Comparison of ENCODE assay signal across 7 mouse cellular contexts in genomic region chrX:134648031-134648692, GRCm38 (mm10). TPM values are rescaled to one million over a fixed set of nuclear protein-coding genes. Genes with fewer than 3 reads are reported as not detected.
A peak's percentile ranks its signal among the peaks of the same experiment; 100 is the strongest.
DNase-seq lines count a peak whose midpoint lies in the region; ATAC-seq and TF ChIP-seq lines count a peak whose summit lies in the region.

No protein-coding gene starts in this region.

- intact Hi-C loops in gastrocnemius, postnatal 36 days (cut with DNase I), result no loop called here
- intact Hi-C loops in left cerebral cortex, postnatal 25 days (cut with DNase I), result loop anchor here (5.0 kb wide), 1 partner anchor 69 kb away; the partner anchor contains the start of gene Armcx1

- TF ChIP-seq CTCF in small intestine, adult 2 months (IDR thresholded peaks at IDR 0.05; ENCODE audit: extremely low read depth, insufficient read length, insufficient replicate concordance, low read depth, low read length), result peak; percentile 46; the same call in 1 of the 2 replicates

- H3K27ac ChIP-seq in midbrain, embryonic 13.5 days, result no peak overlapping the region
- H3K27ac ChIP-seq in small intestine, adult 2 months (ENCODE audit: insufficient read depth, low read depth, low read length), result no peak overlapping the region

- no peak for TF ChIP-seq POLR2A in small intestine, adult 2 months (IDR thresholded peaks at IDR 0.05; ENCODE audit: low read depth, low read length)

- peak; percentile 60 to 61 for DNase-seq in adrenal gland, adult 18-20 months (ENCODE audit: low spot score in 2 of 2)
- DNase-seq in embryo, embryonic 10 days (ENCODE audit: low spot score), result peak; percentile 89
- DNase-seq in gastrocnemius, postnatal 36 days, result peak; percentile 16 to 56
- DNase-seq in kidney, adult 11 months, result peak; percentile 63
- peak; percentile 75 to 80 for DNase-seq in left cerebral cortex, postnatal 25 days (ENCODE audit: low spot score in 2 of 2)

- no peaks in the 10 kb centered on the region for H3K9me3 ChIP-seq in midbrain, embryonic 13.5 days

- H3K36me3 ChIP-seq in midbrain, embryonic 13.5 days, result no peaks in the 10 kb centered on the region
- H3K36me3 ChIP-seq in small intestine, adult 2 months (ENCODE audit: control insufficient read depth, insufficient read depth, low read length), result no peaks in the 10 kb centered on the region

- H3K4me3 ChIP-seq in midbrain, embryonic 13.5 days (replicated peaks), result no peak overlapping the region
- no peak overlapping the region for H3K4me3 ChIP-seq in small intestine, adult 2 months (ENCODE audit: low read depth, low read length)

- no peaks in the 10 kb centered on the region; the same call in 1 of the 2 replicates for H3K27me3 ChIP-seq in midbrain, embryonic 13.5 days
- no peaks in the 10 kb centered on the region for H3K27me3 ChIP-seq in small intestine, adult 2 months (ENCODE audit: control insufficient read depth, insufficient read depth, low read length)

- no peak overlapping the region for H3K4me2 ChIP-seq in midbrain, embryonic 13.5 days (replicated peaks)

- WGBS in midbrain, embryonic 13.5 days, result 25% methylated on average over 11 of the region's 11 CpGs
- WGBS in small intestine, adult 2 months, result 13% methylated on average over 11 of the region's 11 CpGs

- no peaks in the 10 kb centered on the region for H3K4me1 ChIP-seq in midbrain, embryonic 13.5 days (replicated peaks)
- H3K4me1 ChIP-seq in small intestine, adult 2 months (ENCODE audit: control insufficient read depth, insufficient read depth, insufficient read length, low read length), result no peaks in the 10 kb centered on the region

- peak; percentile 82 for ATAC-seq in midbrain, embryonic 13.5 days

- no peak overlapping the region for H3K9ac ChIP-seq in midbrain, embryonic 13.5 days (replicated peaks)

RNA-seq across cellular contexts. Expression of gene Armcx4, which starts 38.2 kb away (rescaled TPM):
- 10 to 100 TPM in 1 of 2 experiments, 1 to 10 TPM in 1; 6.6 to 12.5 TPM for total RNA-seq in adrenal gland, adult 18-20 months (2021)
- 10 to 100 TPM in 1 of 2 experiments, 1 to 10 TPM in 1; 8.3 to 13.3 TPM for total RNA-seq in gastrocnemius, postnatal 36 days (2021)
- 10 to 100 TPM; 37.7 to 39.5 TPM for total RNA-seq in left cerebral cortex, postnatal 25 days (2021)
- polyA plus RNA-seq in midbrain, embryonic 13.5 days (2015; fragmentation: Nextera tagmentation; extraction: Ambion mirVana), result 8.7 and 9.6 TPM in 2 replicates
- polyA plus RNA-seq in small intestine, adult 2 months (2012; rRNA removed), result 0.14 and 0.15 TPM in 2 replicates

RNA-seq across cellular contexts. Expression of gene Hnrnph2, which starts 47.2 kb away (rescaled TPM):
- 100 to 1,000 TPM; 114 to 120 TPM for total RNA-seq in adrenal gland, adult 18-20 months (2021)
- 10 to 100 TPM; 42.1 to 46.4 TPM for total RNA-seq in gastrocnemius, postnatal 36 days (2021)
- total RNA-seq in left cerebral cortex, postnatal 25 days (2021), result 100 to 1,000 TPM; 153 to 166 TPM
- polyA plus RNA-seq in midbrain, embryonic 13.5 days (2015; fragmentation: Nextera tagmentation; extraction: Ambion mirVana), result 184 and 186 TPM in 2 replicates
- polyA plus RNA-seq in small intestine, adult 2 months (2012; rRNA removed), result 1.1 and 3.8 TPM in 2 replicates

RNA-seq across cellular contexts. Expression of gene Gla, which starts 47.2 kb away (rescaled TPM):
- 10 to 100 TPM; 13.0 to 13.1 TPM for total RNA-seq in adrenal gland, adult 18-20 months (2021)
- total RNA-seq in gastrocnemius, postnatal 36 days (2021), result 1 to 10 TPM; 1.6 TPM
- 10 to 100 TPM; 10.4 to 10.5 TPM for total RNA-seq in left cerebral cortex, postnatal 25 days (2021)
- polyA plus RNA-seq in midbrain, embryonic 13.5 days (2015; fragmentation: Nextera tagmentation; extraction: Ambion mirVana), result 4.1 and 4.7 TPM in 2 replicates
- 0.65 and 0.98 TPM in 2 replicates for polyA plus RNA-seq in small intestine, adult 2 months (2012; rRNA removed)

Comparison
In these comparisons a context has a peak if more than half of its experiments do, and no peak if none do; other contexts are left out.
1. DNase-seq: peak in every context shown above with its lines; median percentile 89 in embryo, embryonic 10 days; 78 in left cerebral cortex, postnatal 25 days; 63 in kidney, adult 11 months; 60 in adrenal gland, adult 18-20 months; 36 in gastrocnemius, postnatal 36 days.
2. RNA of gene Gla, which starts 47.2 kb away (total RNA-seq): 13.0 to 13.1 TPM in adrenal gland, adult 18-20 months and 10.4 to 10.5 TPM in left cerebral cortex, postnatal 25 days; 1.6 TPM in gastrocnemius, postnatal 36 days; every median in the first group is over 4 times any median in the second.